Mouse (Mus musculus): ENCODE data around the gene Taf6.
"Not testable (repeated sequence)": the region's sequence is repeated elsewhere in the genome, so short reads cannot be mapped to it uniquely, and the experiment has no call there.

Gene Taf6

GRCm38 (mm10) chr5:138186950-138187638 lies at the start of gene Taf6, which contains the start of gene Cnpy4:
Gene Taf6, minus strand, starts transcription at chr5:138187451.
Gene Cnpy4, plus strand, starts transcription at chr5:138187485.
- peak; percentile 89 for DNase-seq

GRCm38 (mm10) chr5:138234224-138234623 lies 47.0 kb upstream of the Taf6 start:
- no peak for DNase-seq

GRCm38 (mm10) chr5:138233778-138234177 lies 46.5 kb upstream of the Taf6 start:
- no peak for DNase-seq

GRCm38 (mm10) chr5:138229511-138229910 lies 42.3 kb upstream of the Taf6 start:
- no peak for DNase-seq

GRCm38 (mm10) chr5:138228026-138228425 lies 40.8 kb upstream of the Taf6 start:
- peak; percentile 56 to 71 for DNase-seq

- DNase-seq, result no peak
These were observed 40.1 kb upstream of the Taf6 start for GRCm38 (mm10) chr5:138227367-138227766.

GRCm38 (mm10) chr5:138226491-138226890 lies 39.2 kb upstream of the Taf6 start:
- DNase-seq, result no peak

GRCm38 (mm10) chr5:138225700-138226099 lies 38.4 kb upstream of the Taf6 start, which contains the start of gene Nxpe5:
Gene Nxpe5, plus strand, starts transcription at chr5:138225898.
- no peak for DNase-seq

GRCm38 (mm10) chr5:138223287-138223686 lies 36.0 kb upstream of the Taf6 start:
- no peak for DNase-seq

GRCm38 (mm10) chr5:138222111-138222510 lies 34.9 kb upstream of the Taf6 start:
- peak; percentile 85 to 94 for DNase-seq

- no peak for DNase-seq
These were observed 32.6 kb upstream of the Taf6 start for GRCm38 (mm10) chr5:138219864-138220263.

GRCm38 (mm10) chr5:138216632-138217031 lies 29.4 kb upstream of the Taf6 start:
- DNase-seq, result not testable (repeated sequence)

- DNase-seq, result no peak
These were observed 20.6 kb upstream of the Taf6 start for GRCm38 (mm10) chr5:138207873-138208272.

- no peak for DNase-seq
These were observed 20.0 kb upstream of the Taf6 start for GRCm38 (mm10) chr5:138207253-138207652.

GRCm38 (mm10) chr5:138202086-138202485 lies 14.8 kb upstream of the Taf6 start:
- peak; percentile 49 to 57 for DNase-seq

GRCm38 (mm10) chr5:138199576-138199975 lies 12.3 kb upstream of the Taf6 start:
- peak; percentile 50 to 54 for DNase-seq

- no peak for DNase-seq
These were observed 8.2 kb upstream of the Taf6 start for GRCm38 (mm10) chr5:138195463-138195862.

- DNase-seq, result peak; percentile 65 to 69
These were observed 7.6 kb upstream of the Taf6 start for GRCm38 (mm10) chr5:138194755-138195345.

- peak; percentile 91 to 93 for DNase-seq
These were observed 6.8 kb upstream of the Taf6 start, which contains the start of gene Mblac1 for GRCm38 (mm10) chr5:138193771-138194727. Gene Mblac1, plus strand, starts transcription at chr5:138194314.

- peak; percentile 74 to 83 for DNase-seq
These were observed 533 bp upstream of the Taf6 start for GRCm38 (mm10) chr5:138187661-138188306.

GRCm38 (mm10) chr5:138173217-138173616 lies 14.0 kb downstream of the Taf6 start:
- no peak for DNase-seq

- peak; percentile 99 to 100 for DNase-seq
These were observed 15.4 kb downstream of the Taf6 start, which contains the start of the genes Ap4m1 and Mcm7 for GRCm38 (mm10) chr5:138171695-138172491. Gene Ap4m1, plus strand, starts transcription at chr5:138172002. Gene Mcm7, minus strand, starts transcription at chr5:138172422.

Measured in cerebellum, postnatal 14 days (tissue).